Mouse (Mus musculus): ENCODE measurements around the gene Tmem33. TPM values are rescaled to one million over a fixed set of nuclear protein-coding genes. Genes with fewer than 3 reads are reported as not detected.

The Tmem33 gene
- total RNA-seq, 2 experiments from 2014 or later: 57.8 to 127 TPM

- no peak for ATAC-seq (replicated peaks; ENCODE audit: poor library complexity)
Measured at GRCm38 (mm10) chr5:67255664-67256063, 4.7 kb upstream of the Tmem33 start.

- no peak for ATAC-seq (replicated peaks; ENCODE audit: poor library complexity)
Measured at GRCm38 (mm10) chr5:67258473-67258872, 1.9 kb upstream of the Tmem33 start.

- no peak for ATAC-seq (replicated peaks; ENCODE audit: poor library complexity)
Measured at GRCm38 (mm10) chr5:67260159-67260530, 220 bp upstream of the Tmem33 start.

- ATAC-seq (replicated peaks; ENCODE audit: poor library complexity): no peak
Measured at GRCm38 (mm10) chr5:67262964-67263363, 2.6 kb downstream of the Tmem33 start.

GRCm38 (mm10) chr5:67266106-67266505, 5.7 kb downstream of the Tmem33 start:
- no peak; the same call in 1 of the 2 replicates for ATAC-seq (replicated peaks; ENCODE audit: poor library complexity)

- ATAC-seq (replicated peaks; ENCODE audit: poor library complexity): no peak
Measured at GRCm38 (mm10) chr5:67269309-67269708, 8.9 kb downstream of the Tmem33 start.

- no peak for ATAC-seq (replicated peaks; ENCODE audit: poor library complexity)
Measured at GRCm38 (mm10) chr5:67279407-67279806, 19.0 kb downstream of the Tmem33 start.

GRCm38 (mm10) chr5:67279840-67280239, 19.5 kb downstream of the Tmem33 start:
- peak; percentile 27 for ATAC-seq (replicated peaks; ENCODE audit: poor library complexity)

- peak; percentile 94 for ATAC-seq (replicated peaks; ENCODE audit: poor library complexity)
Measured at GRCm38 (mm10) chr5:67280400-67280799, 20.0 kb downstream of the Tmem33 start.

GRCm38 (mm10) chr5:67295029-67295428, 34.7 kb downstream of the Tmem33 start:
- peak; percentile 29 for ATAC-seq (replicated peaks; ENCODE audit: poor library complexity)

GRCm38 (mm10) chr5:67295682-67296081, 35.3 kb downstream of the Tmem33 start:
- ATAC-seq (replicated peaks; ENCODE audit: poor library complexity): no peak

GRCm38 (mm10) chr5:67296171-67296570, 35.8 kb downstream of the Tmem33 start:
- no peak for ATAC-seq (replicated peaks; ENCODE audit: poor library complexity)

- ATAC-seq (replicated peaks; ENCODE audit: poor library complexity): peak; percentile 37; the same call in 1 of the 2 replicates
Measured at GRCm38 (mm10) chr5:67297026-67297813, 36.9 kb downstream of the Tmem33 start.

- ATAC-seq (replicated peaks; ENCODE audit: poor library complexity): no peak
Measured at GRCm38 (mm10) chr5:67299847-67300412, 39.6 kb downstream of the Tmem33 start.

- no peak for ATAC-seq (replicated peaks; ENCODE audit: poor library complexity)
Measured at GRCm38 (mm10) chr5:67300926-67301597, 40.7 kb downstream of the Tmem33 start.

- peak; percentile 23; the same call in 1 of the 2 replicates for ATAC-seq (replicated peaks; ENCODE audit: poor library complexity)
Measured at GRCm38 (mm10) chr5:67301722-67302331, 41.5 kb downstream of the Tmem33 start.

- no peak for ATAC-seq (replicated peaks; ENCODE audit: poor library complexity)
Measured at GRCm38 (mm10) chr5:67303816-67304215, 43.5 kb downstream of the Tmem33 start.

- ATAC-seq (replicated peaks; ENCODE audit: poor library complexity): peak; percentile 94
Measured at GRCm38 (mm10) chr5:67306698-67307521, 46.5 kb downstream of the Tmem33 start, which contains the start of gene Slc30a9. Slc30a9 (plus strand) TSS chr5:67306955.

- ATAC-seq (replicated peaks; ENCODE audit: poor library complexity): peak; percentile 27
Measured at GRCm38 (mm10) chr5:67307659-67308222, 47.4 kb downstream of the Tmem33 start.
